Mouse (Mus musculus) stomach, postnatal 0 days (tissue): Measurements from ENCODE around the gene Krtcap2. TPM values are rescaled to one million over a fixed set of nuclear protein-coding genes. Genes with fewer than 3 reads are reported as not detected.

Source experiments
- ATAC-seq: fragments of 200-750 bp; cut with Nextera tagmentation; 2 replicates; pipeline ENCODE4 v1.8.0; 2017; ENCODE audit not compliant: low FRiP score, low TSS enrichment
- DNase-seq: peaks from one replicate; pipeline ENCODE4 v3.0.0-alpha.2; 2016; ENCODE audit warnings: low spot score
- H3K27ac ChIP-seq: fragments of 300-500 bp; sonication (generic); replicated peaks from 2 replicates; pipeline ENCODE4 v1.5.1; 2014; ENCODE audit warnings: mild to moderate bottlenecking, control low read depth
- H3K27me3 ChIP-seq: fragments of 300-500 bp; sonication (generic); 2 replicates; pipeline ENCODE4 v1.6.1; 2014; ENCODE audit warnings: low read length; ENCODE audit not compliant: control insufficient read depth, insufficient read depth
- H3K36me3 ChIP-seq: fragments of 300-500 bp; sonication (generic); 2 replicates; pipeline ENCODE4 v1.6.1; 2014; ENCODE audit warnings: low read length, mixed read lengths; ENCODE audit not compliant: control insufficient read depth, insufficient read depth
- H3K4me1 ChIP-seq: fragments of 300-500 bp; sonication (generic); replicated peaks from 2 replicates; pipeline ENCODE4 v1.6.1; 2014; ENCODE audit warnings: antibody characterized with exemption; ENCODE audit not compliant: control insufficient read depth, insufficient read depth
- H3K4me2 ChIP-seq: fragments of 300-500 bp; sonication (generic); replicated peaks from 2 replicates; pipeline ENCODE4 v1.6.1; 2014; ENCODE audit warnings: low read depth, mild to moderate bottlenecking, control low read depth, moderate library complexity
- H3K4me3 ChIP-seq: fragments of 300-500 bp; sonication (generic); 2 replicates; pipeline ENCODE4 v1.5.1; 2014; ENCODE audit warnings: low read depth, low read length, control low read depth
- H3K9ac ChIP-seq: fragments of 300-500 bp; sonication (generic); 2 replicates; pipeline ENCODE4 v1.6.1; 2014; ENCODE audit warnings: mild to moderate bottlenecking, low read length, control low read depth, mixed read lengths
- H3K9me3 ChIP-seq: fragments of 300-500 bp; sonication (generic); 2 replicates; pipeline ENCODE4 v1.6.1; 2016; ENCODE audit warnings: low read length; ENCODE audit not compliant: control insufficient read depth
- CTCF ChIP-seq: IDR thresholded peaks from 2 replicates; pipeline ENCODE4 v1.5.1; 2016; ENCODE audit warnings: antibody characterized with exemption, low read depth, mild to moderate bottlenecking, moderate library complexity
- EP300 ChIP-seq: optimal IDR thresholded peaks from 2 replicates; pipeline ENCODE3; 2016; ENCODE audit warnings: antibody characterized with exemption
- WGBS: fragments of 180-500 bp; shearing (Covaris S2); extraction: QIAGEN DNeasy Blood & Tissue Kit; methylation state at CpG from one replicate; pipeline ENCODE4 v1.1.7; 2014; 5-methylcytosine and 5-hydroxymethylcytosine counted together
- microRNA counts: library from miRNA; unstranded; fragments of <30 nt; microRNA quantifications from one replicate; lab custom pipeline; 2015
- microRNA-seq: library from miRNA; unstranded; fragments of <30 nt; microRNA quantifications from one replicate; pipeline ENCODE4, GENCODE M21; 2016
- polyA plus RNA-seq: library from polyadenylated mRNA; unstranded; fragments of >200 nt; fragmentation: Nextera tagmentation; extraction: Ambion mirVana; gene quantifications from 2 replicates; pipeline ENCODE4 v1.2.1, GENCODE M21; 2015

Krtcap2 gene
- polyA plus RNA-seq, 1 experiment from 2014 or later = 314 TPM

DNA sequence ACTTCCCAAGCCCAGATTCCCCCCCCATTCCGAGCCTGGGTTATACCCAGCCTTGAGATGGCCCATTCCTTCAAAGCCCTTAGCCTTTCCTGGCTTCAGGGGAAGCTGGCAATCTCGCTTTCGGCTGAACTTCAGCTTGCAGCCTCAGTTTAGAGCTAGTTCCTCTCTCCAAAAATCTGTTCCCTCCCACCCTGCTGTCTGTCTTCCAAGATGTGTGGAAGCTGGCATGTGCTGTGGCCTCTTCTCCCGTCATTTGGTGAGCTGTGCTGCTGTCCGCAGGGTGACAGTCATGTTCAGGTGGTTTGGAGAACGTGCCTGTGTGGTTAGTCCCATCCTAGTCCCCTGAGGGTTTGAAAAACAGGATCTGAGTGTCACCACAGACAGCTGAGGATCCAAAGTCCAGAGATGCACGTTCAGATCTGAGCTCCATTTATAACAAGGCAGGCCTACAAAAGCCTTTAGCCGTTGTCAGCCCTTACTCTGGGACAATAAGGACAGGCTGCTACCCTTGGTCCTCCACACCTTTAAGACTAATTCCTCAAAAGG lies 50.0 kb downstream of the Krtcap2 start:
- no peaks in the 10 kb centered on the region for H3K4me1 ChIP-seq
- no peak for ATAC-seq
- TF ChIP-seq CTCF = no peak
- TF ChIP-seq EP300 = no peak
- DNase-seq = no peak
- H3K27ac ChIP-seq = no peak overlapping the region
- H3K9ac ChIP-seq = no peak overlapping the region
- no peak overlapping the region for H3K4me2 ChIP-seq
- H3K36me3 ChIP-seq = no peaks in the 10 kb centered on the region
- WGBS = 78% methylated on average over 8 of the region's 8 CpGs
- no peak overlapping the region for H3K4me3 ChIP-seq
- H3K9me3 ChIP-seq = no peaks in the 10 kb centered on the region
- no peaks in the 10 kb centered on the region for H3K27me3 ChIP-seq

- Histone ChIP-seq H3K9ac (no peak overlapping the region), H3K4me3 (no peak overlapping the region), H3K9me3 (no peaks in the 10 kb centered on the region), H3K4me2 (no peak overlapping the region), H3K4me1 (no peaks in the 10 kb centered on the region), H3K36me3 (no peaks in the 10 kb centered on the region), H3K27ac (no peak overlapping the region), H3K27me3 (no peaks in the 10 kb centered on the region)
- WGBS = 80% methylated on average over 11 of the region's 11 CpGs
- ATAC-seq (no peak), DNase-seq (no peak)
- TF ChIP-seq CTCF = no peak
- no peak for TF ChIP-seq EP300
These were observed 51.1 kb downstream of the Krtcap2 start for GRCm38 (mm10) chr3:89296761-89297396.

- WGBS = 91% methylated on average over 6 of the region's 6 CpGs
- DNase-seq (no peak), ATAC-seq (no peak)
- TF ChIP-seq CTCF (no peak), EP300 (no peak)
- Histone ChIP-seq H3K4me3 (no peak overlapping the region), H3K9me3 (no peaks in the 10 kb centered on the region), H3K27me3 (no peaks in the 10 kb centered on the region), H3K9ac (no peak overlapping the region), H3K36me3 (no peaks in the 10 kb centered on the region), H3K4me2 (no peak overlapping the region), H3K27ac (no peak overlapping the region), H3K4me1 (no peaks in the 10 kb centered on the region)
These were observed 53.1 kb downstream of the Krtcap2 start for GRCm38 (mm10) chr3:89298908-89299307.

DNA sequence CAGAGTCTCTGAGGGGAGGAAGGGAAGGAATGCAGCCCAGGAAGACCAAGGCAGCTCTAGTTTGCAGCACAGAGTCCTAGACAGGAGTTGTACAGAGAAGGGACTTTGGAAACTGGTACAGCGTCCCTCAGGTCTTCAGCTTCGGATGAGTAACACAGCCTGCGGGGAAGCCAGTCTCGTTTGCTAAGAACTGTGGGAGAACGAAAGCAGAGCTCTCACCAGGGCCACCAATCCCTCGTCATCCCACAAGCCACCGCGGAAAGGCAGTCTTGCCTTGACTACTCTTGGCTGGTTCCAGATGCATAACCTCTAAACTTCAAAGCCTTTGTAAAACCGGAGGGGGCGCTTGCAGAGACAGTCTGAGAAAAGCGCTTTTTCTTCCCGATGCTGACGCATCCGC lies 53.7 kb downstream of the Krtcap2 start:
- peak; percentile 41 for DNase-seq
- H3K9me3 ChIP-seq = no peaks in the 10 kb centered on the region
- TF ChIP-seq EP300 (no peak), CTCF (peak; percentile 43)
- no peaks in the 10 kb centered on the region for H3K4me1 ChIP-seq
- no peaks in the 10 kb centered on the region for H3K36me3 ChIP-seq
- peak overlapping the region; percentile 20; the same call in 1 of the 2 replicates for H3K4me3 ChIP-seq
- peak overlapping the region; percentile 48 for H3K4me2 ChIP-seq
- no peak overlapping the region for H3K27ac ChIP-seq
- ATAC-seq = no peak; the same call in 1 of the 2 replicates
- peak overlapping the region; percentile 32; the same call in 1 of the 2 replicates for H3K9ac ChIP-seq
- 2% methylated on average over 14 of the region's 14 CpGs for WGBS
- no peaks in the 10 kb centered on the region for H3K27me3 ChIP-seq

MicroRNA genes within 50 kb of the gene (microRNA counts, 519-probe panel; counts per million panel counts)
- microRNA mmu-miR-92b (lab: Ali Mortazavi, UCI) = not detected

Small RNAs within 50 kb of the gene (microRNA-seq; reads per million reads assigned to microRNA genes)
- gene Mir92b = 45.7 reads per million, percentile 34 among the genes with 10 or more reads in this experiment

Other genes with a start within 250 kb of the Krtcap2 start
- gene Rusc1, start 152.7 kb upstream of the Krtcap2 start, polyA plus RNA-seq = 19.4 and 22.0 TPM in 2 replicates
- gene Gm43738, start 144.9 kb upstream of the Krtcap2 start, polyA plus RNA-seq = 0.17 TPM in 1 of 2 replicates, not detected in the other
- 372 and 379 TPM in 2 replicates for gene Fdps, start 144.0 kb upstream of the Krtcap2 start, polyA plus RNA-seq
- 6.6 and 6.8 TPM in 2 replicates for gene Pklr, start 109.8 kb upstream of the Krtcap2 start, polyA plus RNA-seq
- 0.45 and 0.71 TPM in 2 replicates for gene Hcn3, start 85.8 kb upstream of the Krtcap2 start, polyA plus RNA-seq
- 10.2 and 11.3 TPM in 2 replicates for gene Clk2, start 81.2 kb upstream of the Krtcap2 start, polyA plus RNA-seq
- 65.4 and 66.3 TPM in 2 replicates for gene Scamp3, start 68.5 kb upstream of the Krtcap2 start, polyA plus RNA-seq
- gene Fam189b, start 62.8 kb upstream of the Krtcap2 start, polyA plus RNA-seq = 7.5 and 9.1 TPM in 2 replicates
- 98.5 and 112 TPM in 2 replicates for gene Gba, start 43.0 kb upstream of the Krtcap2 start, polyA plus RNA-seq
- 25.5 and 31.1 TPM in 2 replicates for gene Thbs3, start 30.8 kb upstream of the Krtcap2 start, polyA plus RNA-seq
- 129 and 133 TPM in 2 replicates for gene Mtx1, start 18.9 kb upstream of the Krtcap2 start, polyA plus RNA-seq
- gene Muc1, start 16.9 kb upstream of the Krtcap2 start, polyA plus RNA-seq = 212 and 255 TPM in 2 replicates
- 2.7 and 3.3 TPM in 2 replicates for gene Trim46, start 343 bp downstream of the Krtcap2 start, polyA plus RNA-seq
- gene Dpm3, start 13.4 kb downstream of the Krtcap2 start, polyA plus RNA-seq = 140 and 152 TPM in 2 replicates
- gene Slc50a1, start 24.6 kb downstream of the Krtcap2 start, polyA plus RNA-seq = 107 and 113 TPM in 2 replicates
- 34.8 and 36.6 TPM in 2 replicates for gene Efna1, start 35.2 kb downstream of the Krtcap2 start, polyA plus RNA-seq
- gene Efna3, start 77.0 kb downstream of the Krtcap2 start, polyA plus RNA-seq = 25.8 and 29.2 TPM in 2 replicates
- gene Efna4, start 92.1 kb downstream of the Krtcap2 start, polyA plus RNA-seq = 8.9 and 11.7 TPM in 2 replicates
- gene Adam15, start 104.0 kb downstream of the Krtcap2 start, polyA plus RNA-seq = 43.0 and 44.8 TPM in 2 replicates
- 0.33 and 0.41 TPM in 2 replicates for gene Dcst2, start 116.0 kb downstream of the Krtcap2 start, polyA plus RNA-seq
- 0.29 and 0.36 TPM in 2 replicates for gene Dcst1, start 119.3 kb downstream of the Krtcap2 start, polyA plus RNA-seq
- gene Zbtb7b, start 148.8 kb downstream of the Krtcap2 start, polyA plus RNA-seq = 7.9 and 9.1 TPM in 2 replicates
- gene Lenep, start 156.8 kb downstream of the Krtcap2 start, polyA plus RNA-seq = not detected in 2 replicates
- gene Flad1, start 165.9 kb downstream of the Krtcap2 start, polyA plus RNA-seq = 20.9 and 22.6 TPM in 2 replicates
- 158 and 179 TPM in 2 replicates for gene Cks1b, start 172.4 kb downstream of the Krtcap2 start, polyA plus RNA-seq
- 42.6 and 49.0 TPM in 2 replicates for gene Shc1, start 172.5 kb downstream of the Krtcap2 start, polyA plus RNA-seq
- gene Pygo2, start 184.2 kb downstream of the Krtcap2 start, polyA plus RNA-seq = 18.0 and 21.3 TPM in 2 replicates
- gene Pbxip1, start 190.7 kb downstream of the Krtcap2 start, polyA plus RNA-seq = 48.4 and 48.6 TPM in 2 replicates
- 49.7 and 55.0 TPM in 2 replicates for gene Pmvk, start 208.6 kb downstream of the Krtcap2 start, polyA plus RNA-seq